Comparison of ENCODE assay signal across 24 mouse cellular contexts in genomic region chr8:124715736-124716135, GRCm38 (mm10). TPM values are rescaled to one million over a fixed set of nuclear protein-coding genes. Genes with fewer than 3 reads are reported as not detected.
"Had no signal": no experiment of that assay in that cellular context is flagged by ENCODE, and none has a peak within 500 bp of the region (broad histone marks: within the 10 kb centered on the region; RNA-seq: fewer than 3 reads in every experiment).

No protein-coding gene starts in this region.

- H3K4me3 ChIP-seq: heart, adult 2 months; heart, embryonic 13.5 days; heart, embryonic 15.5 days; hindbrain, embryonic 12.5 days; layer of hippocampus, adult 2 months; left cerebral cortex, adult 2 months; limb, embryonic 10.5 days; limb, embryonic 12.5 days; liver, embryonic 13.5 days had no signal

- H3K4me2 ChIP-seq: heart, embryonic 11.5 days; heart, embryonic 13.5 days; heart, embryonic 15.5 days; hindbrain, embryonic 12.5 days; hindbrain, embryonic 14.5 days; limb, embryonic 12.5 days; liver, embryonic 11.5 days; liver, embryonic 13.5 days had no signal

- H3K9ac ChIP-seq: heart, embryonic 13.5 days; heart, embryonic 15.5 days; hindbrain, embryonic 12.5 days; hindbrain, embryonic 14.5 days; limb, embryonic 12.5 days; liver, embryonic 13.5 days had no signal

- H3K27me3 ChIP-seq: heart, embryonic 13.5 days; heart, embryonic 15.5 days; hindbrain, embryonic 12.5 days; limb, embryonic 12.5 days; liver, embryonic 13.5 days had no signal

- ATAC-seq: hindbrain, embryonic 16.5 days had no signal

- H3K27ac ChIP-seq: heart, adult 2 months; heart, embryonic 13.5 days; heart, embryonic 15.5 days; hindbrain, embryonic 12.5 days; hindbrain, embryonic 14.5 days; layer of hippocampus, adult 2 months; left cerebral cortex, adult 2 months; limb, embryonic 10.5 days; limb, embryonic 12.5 days; liver, embryonic 13.5 days had no signal

- DNase-seq: gastrocnemius, postnatal 14 days; gastrocnemius, postnatal 36 days; heart, adult 11 months; heart, adult 2 months; heart, postnatal 14 days; heart, postnatal 36 days; kidney, adult 18-20 months; kidney, adult 8-10 months; kidney, postnatal 10 days; kidney, postnatal 25 days; kidney, postnatal 4 days; liver, embryonic 13.5 days had no signal

- H3K9me3 ChIP-seq: heart, embryonic 13.5 days; heart, embryonic 15.5 days; hindbrain, embryonic 12.5 days; limb, embryonic 10.5 days; limb, embryonic 12.5 days; liver, embryonic 13.5 days had no signal

RNA-seq across cellular contexts. Expression of gene Fam89a, which starts 35.9 kb away (rescaled TPM):
- total RNA-seq: hematopoietic stem cell, adult 5-6 weeks had no signal
